Mouse (Mus musculus): ENCODE data around the gene Trappc5. TPM values are rescaled to one million over a fixed set of nuclear protein-coding genes. Genes with fewer than 3 reads are reported as not detected.

Trappc5 gene
- polyA plus RNA-seq, 1 experiment: 28.7 TPM

DNA sequence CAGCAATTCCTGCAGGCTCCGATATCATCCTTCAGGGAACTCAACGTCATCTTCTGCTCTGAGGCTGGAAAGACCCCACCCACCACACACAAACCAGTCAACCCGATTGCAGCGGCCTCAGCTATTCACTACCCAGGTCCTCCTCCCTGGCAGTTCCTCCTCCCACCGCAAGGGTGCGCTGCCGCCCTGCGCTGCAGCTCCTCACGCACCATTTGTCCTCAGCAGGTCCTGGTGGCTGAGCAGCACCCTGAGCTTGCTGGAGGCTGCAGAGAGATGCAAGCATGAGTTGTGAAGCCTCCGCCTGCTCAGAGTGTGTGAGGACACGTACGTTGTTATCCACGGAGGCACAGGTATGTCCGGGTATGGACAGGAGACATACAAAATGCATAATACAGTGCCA lies 42.5 kb downstream of the Trappc5 start:
- TF ChIP-seq CTCF (IDR thresholded peaks at IDR 0.05; ENCODE audit: insufficient read depth, low read length) (peak; percentile 93), POLR2A (IDR thresholded peaks at IDR 0.05; ENCODE audit: borderline replicate concordance, extremely low read depth, low read depth, low read length) (no peak)
- H3K4me3 ChIP-seq (replicated peaks; ENCODE audit: extremely low read depth, low read depth, low read length): no peak overlapping the region
- H3K4me1 ChIP-seq (ENCODE audit: control insufficient read depth, insufficient read depth, low read length): no peaks in the 10 kb centered on the region
- peak; percentile 63 for DNase-seq
- 16% methylated on average over 14 of the region's 14 CpGs for WGBS

DNA sequence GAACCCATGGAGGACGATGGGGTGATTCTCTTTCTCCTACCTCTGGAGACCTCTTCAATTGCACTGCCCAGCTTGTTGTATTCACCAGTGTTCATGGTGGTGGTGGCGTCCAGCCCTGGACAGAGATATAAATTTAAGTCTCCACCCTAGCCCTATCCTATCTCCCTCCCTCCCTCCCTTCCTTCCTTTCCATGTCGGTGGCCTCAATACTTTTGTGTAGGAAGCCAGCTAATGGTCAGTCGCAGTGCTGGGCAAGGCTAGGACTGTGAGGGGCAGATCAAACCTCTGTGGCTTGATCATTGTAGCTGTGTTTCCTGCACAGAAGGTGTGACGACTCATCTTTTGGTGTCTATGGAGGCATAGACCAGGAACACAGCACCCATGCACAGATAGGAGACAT lies 44.5 kb downstream of the Trappc5 start, which contains the start of gene Clec4g:
TSS of gene Clec4g (minus strand) at position 101 of the 400 bp plus-strand sequence.
- 60% methylated on average over 5 of the region's 5 CpGs for whole genome bisulfite sequencing
- TF ChIP-seq POLR2A (IDR thresholded peaks at IDR 0.05; ENCODE audit: borderline replicate concordance, extremely low read depth, low read depth, low read length) (no peak), CTCF (IDR thresholded peaks at IDR 0.05; ENCODE audit: insufficient read depth, low read length) (no peak)
- H3K4me1 ChIP-seq (ENCODE audit: control insufficient read depth, insufficient read depth, low read length): no peaks in the 10 kb centered on the region
- DNase-seq: no peak
- H3K4me3 ChIP-seq (replicated peaks; ENCODE audit: extremely low read depth, low read depth, low read length): no peak within 1 kb of the TSS

DNA sequence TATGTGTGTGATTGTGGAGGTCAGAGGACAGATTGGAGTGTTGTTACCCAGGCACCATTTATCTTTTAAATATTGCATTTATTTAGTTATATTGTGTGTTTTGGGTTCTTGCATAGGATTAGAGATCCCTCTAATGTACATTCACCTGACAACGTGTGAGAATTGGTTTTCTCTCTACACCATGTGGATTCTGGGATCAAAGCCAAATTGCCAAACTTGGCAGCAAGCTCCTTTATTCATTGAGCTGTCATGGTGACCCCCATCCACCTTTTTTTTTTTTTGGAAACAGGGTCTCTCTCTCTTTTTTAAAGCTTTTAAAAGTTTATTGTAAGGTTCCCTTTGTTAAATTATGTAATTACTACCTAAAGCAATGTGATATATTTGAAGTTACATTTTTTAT lies 44.9 kb downstream of the Trappc5 start:
- no peak for DNase-seq
- H3K4me3 ChIP-seq (replicated peaks; ENCODE audit: extremely low read depth, low read depth, low read length): no peak overlapping the region
- no peaks in the 10 kb centered on the region for H3K4me1 ChIP-seq (ENCODE audit: control insufficient read depth, insufficient read depth, low read length)
- no peak for TF ChIP-seq CTCF (IDR thresholded peaks at IDR 0.05; ENCODE audit: insufficient read depth, low read length)
- TF ChIP-seq POLR2A (IDR thresholded peaks at IDR 0.05; ENCODE audit: borderline replicate concordance, extremely low read depth, low read depth, low read length): no peak
- 15% methylated on average over 1 of the region's 1 CpGs for WGBS

Other genes starting within 250 kb of the Trappc5 start
- 7.6 and 7.7 TPM in 2 replicates for gene Pex11g, start 208.6 kb upstream of the Trappc5 start, polyA plus RNA-seq (2012; rRNA removed)
- 0.14 and 0.24 TPM in 2 replicates for gene Tex45, start 205.4 kb upstream of the Trappc5 start, polyA plus RNA-seq (2012; rRNA removed)
- 78.5 TPM in 2 replicates for gene Zfp358, start 183.2 kb upstream of the Trappc5 start, polyA plus RNA-seq (2012; rRNA removed)
- 286 and 410 TPM in 2 replicates for gene Mcoln1, start 175.8 kb upstream of the Trappc5 start, polyA plus RNA-seq (2012; rRNA removed)
- gene Pnpla6, start 160.9 kb upstream of the Trappc5 start, polyA plus RNA-seq (2012; rRNA removed): 75.7 and 88.1 TPM in 2 replicates
- 0.88 TPM in 1 of 2 replicates, not detected in the other for gene C330021F23Rik, start 108.3 kb upstream of the Trappc5 start, polyA plus RNA-seq (2012; rRNA removed)
- 16.9 and 33.1 TPM in 2 replicates for gene Camsap3, start 89.0 kb upstream of the Trappc5 start, polyA plus RNA-seq (2012; rRNA removed)
- gene Xab2, start 55.0 kb upstream of the Trappc5 start, polyA plus RNA-seq (2012; rRNA removed): 59.0 and 66.6 TPM in 2 replicates
- gene Pet100, start 54.8 kb upstream of the Trappc5 start, polyA plus RNA-seq (2012; rRNA removed): 3.7 and 10.0 TPM in 2 replicates
- not detected in 2 replicates for gene Pcp2, start 50.8 kb upstream of the Trappc5 start, polyA plus RNA-seq (2012; rRNA removed)
- 115 and 153 TPM in 2 replicates for gene Stxbp2, start 45.3 kb upstream of the Trappc5 start, polyA plus RNA-seq (2012; rRNA removed)
- 6.2 and 10.8 TPM in 2 replicates for gene Retn, start 20.5 kb upstream of the Trappc5 start, polyA plus RNA-seq (2012; rRNA removed)
- 8.2 and 10.0 TPM in 2 replicates for gene Mcemp1, start 10.5 kb upstream of the Trappc5 start, polyA plus RNA-seq (2012; rRNA removed)
- gene Fcor, start 3.9 kb upstream of the Trappc5 start, polyA plus RNA-seq (2012; rRNA removed): 6.5 and 17.4 TPM in 2 replicates
- gene Fcer2a, start 17.9 kb downstream of the Trappc5 start, polyA plus RNA-seq (2012; rRNA removed): 2.7 and 12.5 TPM in 2 replicates
- gene Clec4g, start 44.4 kb downstream of the Trappc5 start, polyA plus RNA-seq (2012; rRNA removed): 0.55 and 1.1 TPM in 2 replicates
- 0.55 and 6.1 TPM in 2 replicates for gene Cd209a, start 72.7 kb downstream of the Trappc5 start, polyA plus RNA-seq (2012; rRNA removed)
- not detected in 2 replicates for gene Cd209e, start 178.0 kb downstream of the Trappc5 start, polyA plus RNA-seq (2012; rRNA removed)
- 0.52 and 0.55 TPM in 2 replicates for gene Cd209d, start 202.3 kb downstream of the Trappc5 start, polyA plus RNA-seq (2012; rRNA removed)

All from lung, adult 2 months (tissue).